Mouse (Mus musculus) yolk sac, embryonic 10.5 days (tissue): ENCODE results near the gene Fchsd2.
"Not testable (repeated sequence)": the region's sequence is repeated elsewhere in the genome, so short reads cannot be mapped to it uniquely, and the experiment has no call there.

ENCODE experiments used
- DNase-seq: peaks from one replicate; pipeline ENCODE4 v3.0.0-alpha.2; 2017; ENCODE audit warnings: low spot score

Gene Fchsd2

GRCm38 (mm10) chr7:101114328-101114727 is 21.7 kb downstream of the Fchsd2 start:
- no peak for DNase-seq

GRCm38 (mm10) chr7:101119391-101119790 is 26.7 kb downstream of the Fchsd2 start:
- no peak for DNase-seq

DNA sequence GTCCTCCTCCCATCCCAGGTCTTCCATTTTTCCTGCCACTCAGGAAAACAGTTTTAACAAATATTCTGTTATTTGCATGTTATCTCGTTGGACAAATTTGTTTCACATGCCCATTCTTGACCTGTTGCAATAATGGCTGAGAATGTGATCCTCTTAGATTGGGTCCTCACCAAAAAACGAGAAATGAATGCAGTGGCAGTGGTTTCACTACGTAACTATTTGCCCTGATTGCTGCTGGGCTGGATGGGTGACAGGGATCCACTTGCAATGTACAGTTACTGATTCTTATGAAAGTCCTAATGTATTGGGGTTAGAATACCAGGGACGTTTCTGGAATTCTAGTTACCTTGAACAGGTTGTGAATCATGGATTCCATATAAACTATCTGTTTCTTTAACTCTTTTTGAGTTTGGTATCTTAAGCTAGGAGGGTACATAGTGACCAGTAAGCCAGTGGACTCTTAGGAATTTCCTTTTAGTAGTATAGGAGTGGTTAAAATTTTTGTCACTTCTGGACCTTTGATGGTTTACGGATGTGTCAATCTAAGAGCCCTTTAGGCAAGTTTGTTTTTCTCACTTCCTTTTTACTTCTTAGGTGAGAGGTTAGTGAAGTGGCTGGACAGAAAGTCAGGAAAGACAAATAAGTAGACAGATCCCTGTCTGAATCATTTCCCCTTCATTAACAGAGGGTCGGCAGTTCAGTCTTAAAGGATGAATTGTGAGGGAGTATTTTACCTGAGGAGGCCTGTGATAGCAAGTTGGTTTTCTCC is 31.1 kb downstream of the Fchsd2 start:
- DNase-seq, result no peak

DNA sequence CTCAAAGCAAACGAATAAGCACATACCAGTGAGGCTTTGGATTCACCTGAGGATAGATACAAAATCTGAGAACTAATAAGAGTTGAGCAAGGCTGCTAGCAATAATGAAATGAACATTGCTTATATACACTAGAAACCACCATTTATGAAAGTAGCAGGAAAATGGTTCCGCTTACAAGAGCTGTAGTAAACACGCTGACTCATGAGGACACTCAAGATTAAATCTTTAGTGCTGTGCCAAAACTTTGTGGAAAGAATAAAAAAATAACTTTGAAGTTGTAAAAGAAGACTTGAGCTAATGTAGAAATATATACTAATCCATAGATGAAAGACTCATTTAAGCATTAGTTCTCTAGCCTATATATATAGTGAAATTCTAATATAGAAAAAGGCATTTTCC is 35.1 kb downstream of the Fchsd2 start:
- DNase-seq, result no peak

DNA sequence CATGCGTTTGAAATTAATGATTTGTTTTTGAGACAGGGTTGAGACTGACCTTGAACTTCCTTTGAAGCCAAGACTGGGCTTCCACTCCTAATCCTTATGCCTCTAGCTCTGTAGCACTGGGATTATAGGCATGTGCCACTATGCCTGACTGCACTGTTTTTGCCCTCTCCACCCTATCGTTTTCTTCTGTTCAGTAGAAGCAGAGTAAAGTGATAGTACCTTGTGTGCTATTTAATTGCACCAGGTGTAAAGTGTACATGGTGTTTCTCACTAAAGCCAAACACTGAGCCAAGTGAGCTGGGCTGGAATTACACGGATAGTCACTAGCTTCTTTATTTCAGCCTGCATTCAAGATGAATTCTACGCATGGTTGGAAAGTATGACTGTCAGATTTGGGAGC is 35.9 kb downstream of the Fchsd2 start:
- no peak for DNase-seq

DNA sequence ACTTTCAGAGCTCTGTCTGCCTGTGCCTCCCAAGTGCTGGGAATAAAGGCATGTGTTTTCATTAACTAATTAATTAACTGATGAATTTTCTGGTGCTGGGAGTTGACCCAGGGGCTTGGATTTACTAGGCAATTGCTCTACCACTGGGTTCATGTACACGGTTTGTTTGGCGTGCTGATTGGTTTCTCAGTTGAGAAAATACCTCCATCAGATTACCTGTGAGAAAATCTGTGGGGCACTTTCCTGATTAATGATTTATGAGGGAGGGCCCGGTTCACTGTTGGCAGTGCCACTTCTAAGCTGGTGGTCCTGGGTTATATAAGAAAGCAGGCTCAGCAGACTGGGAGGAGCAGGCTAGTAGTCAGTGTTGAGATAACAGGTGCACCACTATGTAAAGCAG is 38.0 kb downstream of the Fchsd2 start:
- DNase-seq, result no peak

- DNase-seq, result no peak
These were observed 38.6 kb downstream of the Fchsd2 start for GRCm38 (mm10) chr7:101131281-101131680.

GRCm38 (mm10) chr7:101133591-101133990 is 40.9 kb downstream of the Fchsd2 start:
- DNase-seq, result no peak

DNA sequence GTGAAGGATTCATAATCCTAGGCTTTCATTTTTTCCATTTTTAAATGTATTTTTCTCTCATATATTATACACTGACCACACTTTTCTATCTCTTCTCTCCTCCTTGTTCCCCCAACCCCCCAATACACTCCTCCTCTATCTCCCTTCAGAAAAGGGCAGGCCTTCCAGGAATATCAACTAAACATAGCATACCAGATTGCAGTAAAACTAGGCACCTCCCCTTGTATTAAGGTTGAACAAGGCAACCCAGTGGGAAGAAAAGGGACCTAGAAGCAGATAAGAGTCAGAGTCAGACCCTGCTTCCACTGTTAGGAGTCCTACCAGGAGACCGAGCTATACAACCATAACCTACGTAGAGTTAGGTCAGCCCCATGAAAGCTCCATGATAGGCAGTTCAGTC is 41.5 kb downstream of the Fchsd2 start:
- no peak for DNase-seq

DNA sequence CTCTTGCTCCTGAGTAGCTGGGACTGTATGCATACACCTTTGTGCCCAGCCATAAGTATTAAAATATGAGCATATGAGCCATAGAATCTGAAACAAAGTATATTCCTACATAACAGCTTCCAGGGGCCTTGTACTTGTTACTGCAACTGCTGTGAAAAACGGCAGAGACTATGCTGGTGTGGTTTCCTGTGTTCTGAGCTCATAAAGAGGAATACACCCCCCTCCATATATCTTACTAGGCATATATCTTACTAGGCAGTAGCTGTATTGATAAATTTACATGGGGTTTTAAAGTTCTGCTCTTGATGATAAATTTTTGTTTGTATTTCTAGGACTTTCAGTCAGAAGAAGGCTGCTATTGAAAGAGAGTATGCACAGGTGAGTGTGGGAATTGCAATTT is 46.2 kb downstream of the Fchsd2 start:
- DNase-seq, result no peak

GRCm38 (mm10) chr7:101142907-101143306 is 50.2 kb downstream of the Fchsd2 start:
- no peak for DNase-seq

DNA sequence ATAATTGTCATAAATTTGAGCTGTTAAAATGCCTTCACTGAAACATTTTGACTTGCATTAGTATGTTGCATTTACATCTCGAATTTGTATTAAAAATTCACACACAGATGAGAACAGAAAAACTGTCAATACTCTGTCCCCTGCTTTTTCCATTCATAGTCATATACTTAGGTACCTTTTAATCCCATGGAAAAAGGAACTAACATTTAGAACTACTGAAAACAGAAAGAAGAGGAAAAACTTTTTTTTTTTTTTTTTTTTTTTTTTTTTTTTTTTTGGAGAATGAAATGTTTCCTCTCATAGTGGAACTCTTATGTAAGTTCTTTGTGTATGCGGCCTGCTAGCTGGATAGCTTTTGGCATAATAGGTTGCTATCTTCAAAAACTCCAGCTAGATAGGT is 51.6 kb downstream of the Fchsd2 start:
- no peak for DNase-seq

DNA sequence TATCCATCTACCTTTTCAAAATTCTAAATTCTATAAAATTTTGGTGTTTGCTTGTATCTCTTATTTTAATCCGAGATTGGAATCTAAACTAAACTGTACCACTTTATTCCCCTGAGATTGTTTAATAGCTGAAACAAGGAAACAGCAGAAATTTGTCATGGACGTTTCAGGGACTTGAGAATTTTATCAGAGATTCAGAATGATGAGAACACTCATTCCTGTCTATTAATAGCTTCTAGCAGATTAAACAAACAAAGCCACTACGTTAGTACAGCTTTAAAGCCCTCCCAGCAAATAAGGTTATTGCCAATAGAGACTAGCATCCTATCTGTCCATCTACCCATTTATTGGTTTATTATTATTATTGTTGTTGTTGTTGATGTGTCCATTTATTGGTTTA is 56.4 kb downstream of the Fchsd2 start:
- no peak for DNase-seq

GRCm38 (mm10) chr7:101154883-101155282 is 62.2 kb downstream of the Fchsd2 start:
- DNase-seq, result not testable (repeated sequence)

DNA sequence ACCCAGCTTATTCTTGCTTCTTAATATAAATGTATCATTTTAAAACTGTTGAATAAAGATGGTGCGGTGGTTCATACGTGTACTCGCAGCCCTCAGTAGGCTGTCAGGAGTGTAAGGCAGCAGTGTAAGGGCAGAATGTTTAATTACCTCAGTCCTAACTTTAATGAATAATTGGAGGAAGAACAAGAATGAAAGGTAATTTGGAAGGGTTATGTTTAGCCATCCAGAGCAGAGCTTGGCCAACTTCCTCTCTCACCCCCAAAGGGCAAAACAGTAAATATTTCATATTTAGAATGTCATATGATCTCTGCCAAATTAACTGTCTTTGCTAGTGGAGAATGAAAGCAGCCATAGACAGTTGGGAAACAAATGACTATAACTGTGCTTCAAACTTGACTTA is 62.6 kb downstream of the Fchsd2 start:
- DNase-seq, result no peak

DNA sequence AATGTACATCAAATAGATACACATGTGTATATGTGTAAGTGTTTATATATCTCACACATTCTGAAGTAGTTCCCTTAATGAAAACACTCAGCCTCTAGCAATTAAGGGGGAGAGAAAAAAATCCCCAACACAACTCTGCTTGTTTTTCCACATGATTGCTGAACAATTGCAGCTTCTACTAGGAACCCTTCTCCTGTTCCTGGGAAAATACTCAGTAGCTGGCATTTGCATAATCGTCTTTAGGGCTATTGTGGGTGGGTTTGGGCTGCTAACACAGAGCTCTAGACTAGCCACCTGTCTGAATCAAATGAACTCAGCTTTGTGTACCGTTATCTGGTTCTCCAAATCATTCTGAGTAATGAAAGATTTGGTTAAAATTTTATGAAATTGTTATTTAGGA is 67.6 kb downstream of the Fchsd2 start:
- no peak for DNase-seq

- DNase-seq, result no peak
These were observed 70.1 kb downstream of the Fchsd2 start for GRCm38 (mm10) chr7:101162781-101163180.

DNA sequence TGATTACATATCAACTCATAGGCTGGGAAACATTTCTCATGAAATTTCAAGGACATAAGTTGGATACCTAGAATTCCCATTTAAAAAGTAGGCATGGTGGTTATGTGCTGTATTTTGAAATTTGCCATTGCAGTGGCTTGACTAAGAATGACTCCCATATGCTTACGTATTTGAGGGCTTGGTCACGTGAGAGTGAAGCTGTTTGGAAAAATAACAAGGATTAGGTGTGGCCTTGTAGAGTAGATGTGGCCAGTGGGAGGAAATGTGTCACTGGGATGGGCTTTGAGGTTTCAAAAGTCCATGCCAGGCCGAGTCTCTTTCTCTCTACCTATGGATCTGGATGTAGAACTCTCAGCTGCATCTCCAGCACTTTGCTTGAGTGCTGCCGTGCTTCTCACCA is 71.2 kb downstream of the Fchsd2 start:
- no peak for DNase-seq

DNA sequence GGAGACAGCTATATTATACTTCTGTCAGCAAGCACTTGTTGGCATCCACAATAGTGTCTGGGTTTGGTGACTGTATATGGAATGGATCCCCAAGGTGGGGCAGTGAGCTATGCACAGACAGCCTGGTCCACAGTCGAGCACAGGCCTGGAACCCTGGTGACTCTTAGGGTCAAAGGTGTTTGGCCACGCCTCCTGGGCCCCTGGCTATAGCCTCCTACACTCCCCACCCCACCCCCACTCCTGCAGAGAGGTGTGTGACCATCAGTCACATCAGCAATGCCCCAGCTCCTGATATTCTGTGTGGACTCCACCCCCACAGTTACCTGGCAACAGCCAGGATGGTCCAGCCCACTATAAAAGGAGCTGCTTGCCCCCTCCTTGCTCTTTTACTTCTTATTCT is 73.9 kb downstream of the Fchsd2 start:
- DNase-seq, result no peak

GRCm38 (mm10) chr7:101170482-101170881 is 77.8 kb downstream of the Fchsd2 start:
- no peak for DNase-seq

DNA sequence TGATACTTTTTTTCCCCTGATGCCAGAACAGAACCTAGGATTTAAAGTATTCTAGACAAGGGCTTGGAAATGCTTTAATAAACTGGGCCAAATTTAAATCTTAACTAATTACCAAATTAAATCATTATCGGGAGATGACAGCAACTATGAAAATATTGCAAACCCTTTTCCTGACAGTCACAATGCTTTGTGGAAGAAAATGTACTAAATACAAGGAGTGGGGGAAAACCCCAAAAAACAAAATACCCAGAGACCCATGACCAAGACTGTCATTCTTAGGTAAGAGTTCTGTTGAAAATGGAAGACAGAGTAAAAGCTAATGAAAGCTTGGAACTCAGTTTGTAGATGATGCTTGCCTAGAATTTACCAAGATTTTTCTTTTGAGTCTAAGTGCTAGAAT is 78.3 kb downstream of the Fchsd2 start:
- DNase-seq, result no peak

- DNase-seq, result no peak
These were observed 80.7 kb downstream of the Fchsd2 start for GRCm38 (mm10) chr7:101173331-101173730.

DNA sequence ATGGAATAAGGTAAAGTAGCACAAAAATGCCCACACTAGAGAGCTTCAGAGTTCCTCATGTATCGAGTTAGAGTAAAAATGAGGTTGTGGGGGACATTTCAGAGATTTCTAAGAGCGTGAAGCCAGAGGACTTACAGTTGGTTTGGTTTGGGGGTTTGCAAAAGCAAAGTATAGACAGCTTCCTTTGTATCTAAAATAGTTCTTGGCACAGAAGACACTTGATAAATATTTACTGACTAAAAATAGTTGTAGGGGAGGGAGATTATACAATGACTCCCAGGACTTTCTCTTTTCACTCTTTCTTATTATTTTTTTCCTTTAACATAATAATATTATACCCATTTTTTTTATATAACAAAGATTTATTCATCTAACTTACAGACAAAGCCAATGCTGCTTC is 86.1 kb downstream of the Fchsd2 start:
- no peak for DNase-seq

DNA sequence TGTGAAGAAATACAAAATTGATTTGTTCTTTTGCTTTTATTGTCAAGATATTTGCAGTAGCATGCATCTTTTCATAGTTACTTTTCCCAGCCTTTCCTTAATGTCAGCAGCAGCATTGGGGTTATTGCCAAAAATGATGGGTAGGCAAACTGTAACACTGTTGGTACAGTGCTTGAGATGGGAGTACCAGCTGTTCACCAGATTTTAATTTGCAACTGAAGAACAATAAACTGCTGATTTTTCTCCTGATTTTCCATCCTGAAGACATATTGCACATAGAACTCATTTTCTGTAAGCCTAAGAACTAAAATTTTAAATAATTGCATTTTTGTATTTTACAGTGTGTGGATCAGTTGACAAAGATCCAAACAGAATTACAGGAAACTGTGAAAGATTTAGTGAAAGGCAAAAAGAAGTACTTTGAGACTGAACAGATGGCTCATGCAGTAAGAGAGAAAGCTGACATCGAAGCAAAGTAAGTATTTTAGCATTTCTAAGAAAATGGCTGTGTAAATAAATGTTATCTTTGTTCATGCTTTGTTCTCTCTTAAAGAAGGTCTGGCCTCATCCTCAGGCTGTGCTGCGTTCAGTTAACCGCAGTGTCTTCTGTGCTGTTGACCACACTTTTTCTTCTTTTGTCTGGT is 98.8 kb downstream of the Fchsd2 start:
- DNase-seq, result no peak
